Mouse (Mus musculus): ENCODE measurements around the gene Rhoc.

DNA sequence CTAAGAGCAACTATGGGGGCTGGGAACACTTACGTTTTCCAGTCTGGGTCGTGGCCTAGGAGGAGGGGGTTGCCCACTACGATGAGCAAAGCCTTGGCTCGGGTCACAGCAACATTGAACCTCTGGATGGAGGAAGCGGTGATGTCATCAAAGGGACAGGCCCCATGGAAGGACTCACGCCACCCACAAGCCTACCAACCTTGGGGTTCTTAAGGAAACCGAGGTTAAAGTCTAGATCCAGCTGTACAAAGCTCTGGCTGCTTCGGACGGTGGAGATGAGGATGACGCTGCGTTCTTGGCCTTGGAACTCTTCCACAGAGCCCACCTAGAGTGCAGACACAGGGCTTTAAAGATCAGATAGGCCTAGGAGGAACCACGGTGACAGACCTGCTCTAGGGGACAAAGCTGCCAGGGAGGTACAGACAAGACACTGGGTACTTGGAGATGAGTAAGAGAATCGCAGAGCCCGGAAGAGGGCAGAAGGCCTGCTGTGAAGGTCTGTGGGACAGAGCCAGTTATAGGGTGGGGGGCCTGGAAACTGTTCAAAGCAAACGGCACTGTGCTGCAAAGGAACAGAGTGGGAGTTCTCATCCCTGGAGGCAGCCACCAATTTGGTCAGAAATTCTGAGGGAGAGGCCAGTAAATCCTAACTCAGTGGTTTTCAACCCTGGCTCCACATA lies 7.6 kb downstream of the Rhoc start:
- no peak for TF ChIP-seq POLR2A (IDR thresholded peaks at IDR 0.05; ENCODE audit: extremely low read depth, insufficient read depth, low read length)
- no peak for TF ChIP-seq CTCF (IDR thresholded peaks at IDR 0.05; ENCODE audit: extremely low read depth, insufficient read depth, low read length)

Data from cortical plate, adult 2 months (tissue).